Mouse (Mus musculus) cerebellum, adult 9-11 months (tissue): Measurements from ENCODE around the gene Shmt2.

Source experiments
- DNase-seq: peaks from one replicate; pipeline ENCODE4 v3.0.0; 2022

Gene Shmt2

DNA sequence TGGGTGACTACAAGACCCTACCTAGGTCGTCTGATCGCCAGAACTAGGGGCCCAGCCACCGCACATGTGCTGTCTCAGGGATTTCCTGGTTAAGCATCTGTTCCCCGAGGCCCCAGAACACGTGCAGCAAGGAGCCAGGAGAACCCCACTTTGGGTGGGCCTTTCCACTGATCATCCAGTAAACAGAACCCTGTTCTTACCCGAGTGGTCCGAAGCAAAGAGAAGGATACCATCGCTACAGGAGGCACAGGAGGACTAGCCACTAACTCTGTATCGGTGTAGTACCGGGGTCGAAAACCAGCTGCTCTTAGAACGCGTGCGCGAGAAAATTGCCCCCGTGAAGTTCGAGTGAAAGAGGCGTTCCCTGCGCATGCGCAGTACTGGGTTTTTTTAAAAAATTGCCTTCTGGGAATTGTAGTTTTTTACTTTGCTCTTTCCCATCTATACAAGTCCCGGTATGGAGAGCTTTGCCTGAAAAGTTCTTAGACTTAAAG, at the start of gene Shmt2:
Gene Shmt2 (minus strand): TSS at position 357 of the 494 bp plus-strand sequence.
- DNase-seq: peak; percentile 88

DNA sequence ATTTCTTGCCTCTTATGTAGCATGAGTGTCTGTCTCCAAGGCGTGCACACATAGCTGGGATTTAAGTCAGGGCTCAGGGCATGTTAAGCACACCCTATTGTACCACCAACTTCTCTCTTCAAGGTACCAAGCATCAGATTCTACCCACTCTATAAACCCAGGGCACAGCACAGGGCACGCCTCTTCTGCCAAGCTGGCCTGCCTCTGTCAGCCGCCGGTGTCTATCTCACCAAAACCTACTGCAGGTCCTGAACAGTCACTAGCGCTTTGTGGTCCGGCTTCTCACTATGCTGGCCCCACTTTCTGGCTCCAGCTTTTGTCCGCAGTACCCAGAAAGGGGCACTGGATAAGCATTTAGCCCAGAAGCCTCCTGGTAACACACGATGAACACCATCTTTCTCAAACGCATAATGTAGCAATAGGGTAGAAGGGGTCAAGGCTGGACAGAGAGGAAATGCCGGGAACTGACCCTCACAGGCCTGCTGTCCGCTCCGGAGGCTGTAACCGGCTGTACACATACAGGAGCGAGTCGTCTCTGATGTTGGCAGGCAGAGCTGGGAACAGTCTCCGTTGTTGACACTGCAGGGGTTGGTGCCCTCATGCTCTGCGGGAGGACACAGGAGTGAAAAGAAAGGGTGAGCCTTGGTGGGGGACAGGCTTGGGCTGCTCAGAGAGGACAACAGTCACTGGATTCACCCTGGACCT, 48.8 kb upstream of the Shmt2 start:
- DNase-seq: no peak

DNA sequence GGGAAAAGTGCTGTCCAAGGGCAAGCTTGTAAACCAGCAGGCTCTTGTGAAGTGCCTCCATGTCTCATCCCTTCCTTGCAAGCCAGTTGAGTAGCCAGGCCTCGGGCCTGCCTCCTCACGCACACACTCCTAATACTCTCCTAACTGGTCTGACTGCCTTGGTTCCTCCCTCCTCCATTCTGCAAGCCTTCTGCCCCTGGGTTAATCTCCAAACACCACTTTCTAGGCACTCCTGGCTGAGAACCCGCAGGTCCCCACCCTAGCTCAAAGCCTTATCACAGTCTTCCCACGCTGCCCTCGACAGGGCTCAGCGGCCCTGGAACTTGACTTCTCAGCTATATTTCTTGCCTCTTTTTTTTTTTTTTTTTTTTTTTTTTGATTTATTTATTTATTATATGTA, 48.1 kb upstream of the Shmt2 start:
- no peak for DNase-seq

DNA sequence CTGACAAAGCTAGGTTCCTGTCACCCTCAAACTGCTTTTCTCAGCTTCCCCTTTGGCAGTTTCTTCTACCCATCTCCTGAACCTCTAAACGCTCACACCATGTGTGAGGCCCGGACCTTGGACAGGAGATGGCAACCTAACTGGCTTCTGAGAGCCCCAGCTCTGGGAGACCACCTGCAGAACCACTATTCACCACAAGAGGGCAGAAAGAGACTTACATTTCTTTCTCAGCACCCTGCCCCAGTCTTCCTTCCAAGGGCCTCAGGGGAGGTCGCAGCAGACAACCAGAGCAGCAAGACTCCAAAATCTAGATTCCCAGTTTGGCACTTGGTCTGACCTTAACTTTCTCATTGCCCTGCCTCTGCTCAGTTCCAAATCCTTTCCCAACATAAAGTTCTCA, 47.2 kb upstream of the Shmt2 start:
- DNase-seq: peak; percentile 75

- peak; percentile 63 for DNase-seq
These were observed 44.5 kb upstream of the Shmt2 start for GRCm38 (mm10) chr10:127566553-127567326.

DNA sequence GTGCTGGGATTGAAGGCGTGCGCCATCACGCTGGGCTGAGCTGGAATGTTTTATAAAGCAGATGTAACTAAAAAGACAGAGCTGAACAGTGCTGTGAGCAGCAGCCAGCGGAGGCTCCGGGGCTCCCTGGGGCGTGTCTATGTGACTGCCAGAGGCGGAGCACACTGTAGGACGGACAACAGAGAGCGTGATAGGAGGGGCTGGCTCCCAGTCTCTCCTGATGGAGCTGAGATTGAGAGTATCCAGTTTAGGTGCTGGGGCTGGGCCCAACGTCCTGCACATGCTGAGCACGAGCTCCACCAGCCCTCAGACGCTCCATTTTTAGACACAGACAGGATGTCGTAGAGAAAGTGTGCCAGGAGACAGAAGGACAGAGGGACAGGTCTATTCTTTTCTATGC, 42.1 kb upstream of the Shmt2 start:
- DNase-seq: no peak

- DNase-seq: no peak
These were observed 41.6 kb upstream of the Shmt2 start for GRCm38 (mm10) chr10:127563840-127564239.

DNA sequence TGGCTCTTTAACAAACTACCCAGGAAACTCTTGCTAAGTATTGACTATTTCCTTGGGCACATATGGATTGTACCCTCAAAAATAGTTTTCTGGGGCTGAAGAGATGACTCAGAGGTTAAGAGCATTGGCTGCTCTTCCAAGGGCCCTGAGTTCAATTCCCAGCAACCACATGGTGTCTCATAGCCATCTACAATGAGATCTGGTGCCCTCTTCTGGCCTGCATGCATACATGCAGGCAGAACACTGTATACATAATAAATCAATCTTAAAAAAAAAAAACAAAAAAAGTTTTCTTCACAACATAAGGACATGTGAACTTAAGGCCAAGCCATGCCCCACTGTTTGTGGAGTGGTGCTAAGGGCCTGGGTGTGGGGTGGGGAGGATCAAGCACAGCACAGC, 38.9 kb upstream of the Shmt2 start:
- no peak for DNase-seq

DNA sequence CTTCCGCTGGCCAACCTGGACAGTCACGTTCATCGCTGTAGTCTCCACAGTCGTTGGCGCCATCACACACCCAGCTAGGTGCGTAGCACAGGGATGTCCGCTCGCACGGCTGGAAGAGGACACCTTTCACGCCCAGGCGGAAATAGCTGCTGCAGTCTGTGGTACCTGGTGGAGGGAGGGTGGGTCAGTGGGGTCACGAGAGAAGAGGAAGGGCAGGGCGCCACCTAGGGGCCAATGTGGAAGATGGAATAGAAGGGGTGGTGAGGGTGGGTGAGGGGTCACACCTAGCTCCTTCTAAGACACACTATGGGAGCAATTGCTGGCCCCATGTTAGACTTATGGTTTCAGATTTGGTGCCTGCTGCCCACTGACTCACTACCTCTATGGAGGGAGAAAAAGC, 35.2 kb upstream of the Shmt2 start:
- no peak for DNase-seq

DNA sequence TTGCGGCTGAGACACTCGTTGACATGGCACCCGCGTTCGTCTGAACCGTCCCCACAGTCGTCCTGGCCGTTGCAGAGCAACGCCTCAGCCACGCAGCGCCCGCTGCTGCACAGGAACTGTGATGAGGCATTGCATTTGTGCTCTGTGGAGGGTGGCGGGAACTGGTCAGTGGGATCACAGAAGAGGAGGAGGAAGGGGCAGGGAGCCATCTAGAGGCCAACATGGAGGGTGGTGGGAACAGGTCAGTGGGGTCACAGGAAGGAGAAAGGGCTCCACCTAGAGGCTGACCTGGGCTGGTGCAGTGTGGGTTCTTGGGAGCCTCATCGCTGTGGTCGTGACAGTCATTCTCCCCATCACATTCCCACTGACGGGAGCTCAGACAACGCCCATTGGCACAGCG, 33.5 kb upstream of the Shmt2 start:
- peak; percentile 61 for DNase-seq

GRCm38 (mm10) chr10:127549892-127550291, 27.6 kb upstream of the Shmt2 start:
- no peak for DNase-seq

- DNase-seq: no peak
These were observed 26.0 kb upstream of the Shmt2 start for GRCm38 (mm10) chr10:127548236-127548635.

DNA sequence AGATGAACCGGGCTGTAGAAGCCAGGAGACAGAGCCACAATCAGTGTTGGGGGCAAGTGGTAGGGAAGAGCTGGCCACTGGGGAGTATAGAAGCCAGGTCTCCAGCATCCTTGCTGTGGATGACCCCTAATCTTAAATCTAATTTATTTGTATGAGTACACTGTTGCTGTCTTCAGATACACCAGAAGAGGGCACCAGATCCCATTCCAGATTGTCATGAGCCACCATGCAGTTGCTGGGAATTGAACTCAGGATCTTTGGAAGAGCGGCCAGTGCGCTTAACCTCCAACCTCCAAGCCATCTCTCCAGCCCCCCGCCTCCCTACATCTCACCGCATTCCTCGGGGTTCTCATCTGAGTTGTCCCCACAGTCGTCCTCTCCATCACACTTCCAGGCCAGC, 24.3 kb upstream of the Shmt2 start:
- no peak for DNase-seq

DNA sequence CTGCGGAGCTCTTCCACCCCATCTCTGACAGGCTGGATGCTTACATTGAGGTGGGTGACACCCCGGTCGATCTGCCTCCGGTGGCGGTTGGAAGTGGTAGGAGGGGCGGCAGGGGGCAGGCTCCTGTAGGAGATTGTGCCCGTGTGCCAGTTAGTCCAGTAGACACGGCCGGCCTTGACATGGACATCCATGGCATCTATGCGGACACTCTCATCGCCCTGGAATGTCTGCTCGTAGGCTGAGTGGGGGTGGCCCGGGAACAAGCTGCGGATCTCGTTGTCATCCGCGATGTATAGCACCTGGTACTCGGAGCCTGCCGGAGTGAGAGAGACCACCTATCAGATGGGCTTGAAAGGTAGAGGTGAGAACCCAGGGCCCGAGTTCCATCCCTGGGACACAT, 22.1 kb upstream of the Shmt2 start:
- DNase-seq: no peak

DNA sequence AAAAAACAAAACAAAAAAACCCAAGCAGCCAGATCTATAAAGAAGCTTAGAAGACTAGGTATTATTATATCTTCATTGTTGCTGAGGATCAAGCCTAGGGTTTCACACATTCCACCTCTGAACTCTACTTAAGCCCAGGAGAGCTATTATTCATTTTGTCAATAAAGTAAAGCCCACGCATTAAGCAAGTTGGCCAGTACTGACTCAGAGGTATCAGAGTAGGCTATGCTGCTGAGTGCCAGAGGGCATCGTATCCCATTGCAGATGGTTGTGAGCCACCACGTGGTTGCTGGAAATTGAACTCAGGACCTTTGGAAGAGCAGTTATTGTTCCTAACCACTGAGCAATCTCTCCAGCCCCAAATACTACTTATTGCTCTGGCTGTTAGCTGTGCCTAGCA, 21.7 kb upstream of the Shmt2 start:
- no peak for DNase-seq

DNA sequence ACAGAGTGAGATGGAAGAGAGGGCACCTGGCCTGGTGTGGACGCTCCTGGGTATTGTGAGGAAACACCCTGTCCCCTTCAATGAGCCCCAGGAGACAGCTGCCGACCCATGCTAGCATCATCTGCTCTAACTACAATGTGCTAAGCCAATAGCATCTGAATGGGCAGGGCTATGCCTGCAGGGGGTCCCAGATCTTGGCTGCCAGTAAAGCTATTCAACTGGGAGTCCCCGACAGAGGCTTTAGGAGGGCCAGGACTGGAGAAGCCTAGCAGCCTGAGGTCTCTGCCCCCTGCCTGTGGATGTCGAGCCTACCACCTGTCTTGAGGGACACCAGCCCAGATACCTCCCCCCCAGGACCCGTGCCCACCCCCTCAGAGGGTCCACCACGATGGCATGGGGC, 20.5 kb upstream of the Shmt2 start:
- peak; percentile 74 for DNase-seq

GRCm38 (mm10) chr10:127542084-127542483, 19.8 kb upstream of the Shmt2 start:
- peak; percentile 79 for DNase-seq

- no peak for DNase-seq
These were observed 19.3 kb upstream of the Shmt2 start for GRCm38 (mm10) chr10:127541510-127541909.

- DNase-seq: peak; percentile 86
These were observed 15.8 kb upstream of the Shmt2 start for GRCm38 (mm10) chr10:127537854-127538583.

DNA sequence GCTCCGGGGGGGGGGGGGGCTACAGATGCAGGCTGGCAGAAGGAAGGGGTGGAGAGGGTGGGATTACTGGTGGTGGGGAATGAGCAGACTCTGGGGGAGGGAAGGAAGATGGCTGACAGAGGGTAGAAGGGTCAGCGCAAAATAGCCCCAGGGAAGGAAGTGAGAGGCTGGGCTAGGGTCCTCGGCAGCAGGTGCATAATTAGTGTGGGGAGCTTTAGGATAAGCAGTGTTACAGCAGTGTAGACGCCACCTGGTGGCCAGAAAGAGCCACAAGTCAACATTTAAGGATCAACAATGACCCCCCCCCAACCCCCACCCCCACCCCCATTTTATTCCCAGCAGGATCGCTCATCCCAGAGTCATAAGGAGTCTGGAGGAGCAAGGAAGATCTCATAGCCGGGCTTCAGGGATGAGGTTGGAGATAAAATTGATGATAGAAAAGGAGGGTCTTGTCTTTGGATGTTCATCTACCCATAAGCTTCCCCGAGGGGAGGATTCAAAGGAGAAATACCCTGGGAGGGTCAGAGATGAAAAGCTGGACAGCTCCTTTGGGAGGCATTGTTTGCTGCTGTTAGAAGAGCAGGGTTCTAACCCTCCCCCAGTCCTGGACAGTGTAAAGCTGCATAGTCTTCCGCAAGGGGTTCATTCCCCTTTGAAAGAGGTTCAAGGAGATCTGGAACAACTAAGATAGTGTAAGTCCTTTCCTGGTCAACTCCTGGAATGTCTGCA, 14.5 kb upstream of the Shmt2 start:
- DNase-seq: no peak

DNA sequence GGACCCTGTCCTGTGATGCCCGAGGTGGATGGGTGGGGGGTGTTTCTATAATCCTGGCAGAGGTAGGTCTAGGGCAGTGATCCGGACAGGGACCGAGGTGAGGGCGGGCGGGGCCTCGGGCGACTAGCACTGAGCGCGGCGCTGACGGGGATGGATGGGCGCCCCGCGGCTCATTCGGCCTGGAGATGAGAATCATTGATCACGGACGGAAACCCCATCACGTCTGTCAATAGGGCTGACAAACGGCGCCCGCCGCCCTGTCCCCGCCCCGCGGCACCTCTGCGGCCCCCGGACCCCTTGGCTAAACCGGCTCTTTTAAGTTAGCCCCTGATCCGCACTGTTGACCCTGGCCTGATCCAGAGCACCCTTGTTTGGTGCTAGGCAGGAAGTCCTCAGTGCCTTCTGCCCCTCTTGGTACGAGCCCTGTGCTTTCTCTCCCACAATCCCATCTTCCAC, 12.7 kb upstream of the Shmt2 start:
- no peak for DNase-seq

DNA sequence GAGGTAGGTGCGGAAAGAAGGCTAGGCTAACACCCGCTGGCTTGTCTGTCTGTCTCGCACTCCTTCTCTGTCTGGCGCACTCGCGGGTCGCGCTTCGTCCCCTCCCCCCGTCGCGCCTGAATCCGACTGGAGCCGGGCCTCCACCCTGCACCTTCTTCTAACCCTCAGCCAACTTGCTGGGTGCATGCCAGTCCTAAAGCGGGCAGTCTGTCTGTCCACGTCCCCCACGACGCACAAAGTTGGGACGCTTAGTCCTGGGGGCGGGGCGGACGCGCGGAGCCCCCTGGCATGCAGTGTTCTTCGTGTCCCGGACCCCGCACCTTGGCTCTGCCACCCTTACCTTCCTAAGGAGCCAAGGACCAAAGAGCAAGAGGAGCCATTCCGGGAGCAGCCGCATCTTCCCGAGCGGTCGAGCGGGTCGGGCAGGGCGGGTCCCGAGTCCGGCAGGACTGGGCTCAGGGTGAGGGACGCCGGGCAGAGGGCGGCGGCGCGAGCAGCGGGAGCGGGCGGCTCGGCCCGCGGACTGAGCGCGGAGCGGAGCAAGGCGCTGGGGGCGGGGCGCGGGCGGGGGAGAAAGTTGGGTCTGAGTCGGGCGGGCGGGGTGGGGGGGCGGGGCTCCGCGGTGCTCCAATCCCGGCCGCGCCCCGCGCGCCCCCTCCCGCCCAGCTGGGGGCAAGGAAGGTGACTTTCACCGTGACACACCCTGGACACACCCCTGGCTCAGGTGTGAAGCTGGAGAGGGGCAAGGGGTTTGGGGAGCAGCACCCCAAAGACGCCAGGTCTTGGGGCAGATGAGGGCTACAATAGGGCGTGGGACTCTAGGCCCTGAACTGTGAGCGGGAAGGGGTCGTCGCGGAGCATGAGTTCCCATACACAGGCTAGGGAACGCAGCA, 12.0 kb upstream of the Shmt2 start, which contains the start of gene Nxph4:
Gene Nxph4 (minus strand): TSS at position 524 of the 893 bp plus-strand sequence.
- DNase-seq: no peak
